Mouse (Mus musculus) hindbrain, embryonic 16.5 days (tissue): ENCODE measurements around the gene Rpl36. TPM values are rescaled to one million over a fixed set of nuclear protein-coding genes. Genes with fewer than 3 reads are reported as not detected.
A peak's percentile ranks its signal among the peaks of the same experiment; 100 is the strongest.

Source experiments
- ATAC-seq: fragments of 200-750 bp; cut with Nextera tagmentation; 2 replicates; pipeline ENCODE4 v1.8.0; 2017; ENCODE audit warnings: moderate TSS enrichment, moderate library complexity
- H3K27ac ChIP-seq: fragments of 300-500 bp; sonication (generic); 2 replicates; pipeline ENCODE4 v1.5.1; 2014; ENCODE audit warnings: low read depth, mild to moderate bottlenecking, control low read depth, low read length, moderate library complexity
- H3K27me3 ChIP-seq: fragments of 300-500 bp; sonication (generic); replicated peaks from 2 replicates; pipeline ENCODE4 v1.6.1; 2014; ENCODE audit warnings: low read length; ENCODE audit not compliant: control insufficient read depth, insufficient read depth
- H3K36me3 ChIP-seq: fragments of 300-500 bp; sonication (generic); 2 replicates; pipeline ENCODE4 v1.6.1; 2014; ENCODE audit warnings: mild to moderate bottlenecking, low read length, moderate library complexity, mixed read lengths; ENCODE audit not compliant: control insufficient read depth, insufficient read depth
- H3K4me1 ChIP-seq: fragments of 300-500 bp; sonication (generic); 2 replicates; pipeline ENCODE4 v1.6.1; 2014; ENCODE audit warnings: low read depth, low read length; ENCODE audit not compliant: control insufficient read depth, insufficient read depth
- H3K4me2 ChIP-seq: fragments of 300-500 bp; sonication (generic); 2 replicates; pipeline ENCODE4 v1.6.1; 2014; ENCODE audit warnings: mild to moderate bottlenecking, low read length, control low read depth, moderate library complexity
- H3K4me3 ChIP-seq: fragments of 300-500 bp; sonication (generic); 2 replicates; pipeline ENCODE4 v1.5.1; 2014; ENCODE audit warnings: mild to moderate bottlenecking, low read length, control low read depth, moderate library complexity
- H3K9ac ChIP-seq: fragments of 300-500 bp; sonication (generic); 2 replicates; pipeline ENCODE4 v1.6.1; 2014; ENCODE audit warnings: low read depth, mild to moderate bottlenecking, control low read depth, low read length, moderate library complexity
- H3K9me3 ChIP-seq: fragments of 300-500 bp; sonication (generic); 2 replicates; pipeline ENCODE4 v1.6.1; 2014; ENCODE audit warnings: mild to moderate bottlenecking, low read length, moderate library complexity; ENCODE audit not compliant: control insufficient read depth
- WGBS: fragments of 180-500 bp; shearing (Covaris S2); extraction: QIAGEN DNeasy Blood & Tissue Kit; methylation state at CpG from one replicate; pipeline ENCODE4 v1.1.7; 2014; 5-methylcytosine and 5-hydroxymethylcytosine counted together
- polyA plus RNA-seq: library from polyadenylated mRNA; unstranded; fragments of >200 nt; fragmentation: Nextera tagmentation; extraction: Ambion mirVana; gene quantifications from 2 replicates; pipeline ENCODE4 v1.2.1, GENCODE M21; 2015

The Rpl36 gene
- 823 and 876 TPM in 2 replicates for polyA plus RNA-seq

DNA sequence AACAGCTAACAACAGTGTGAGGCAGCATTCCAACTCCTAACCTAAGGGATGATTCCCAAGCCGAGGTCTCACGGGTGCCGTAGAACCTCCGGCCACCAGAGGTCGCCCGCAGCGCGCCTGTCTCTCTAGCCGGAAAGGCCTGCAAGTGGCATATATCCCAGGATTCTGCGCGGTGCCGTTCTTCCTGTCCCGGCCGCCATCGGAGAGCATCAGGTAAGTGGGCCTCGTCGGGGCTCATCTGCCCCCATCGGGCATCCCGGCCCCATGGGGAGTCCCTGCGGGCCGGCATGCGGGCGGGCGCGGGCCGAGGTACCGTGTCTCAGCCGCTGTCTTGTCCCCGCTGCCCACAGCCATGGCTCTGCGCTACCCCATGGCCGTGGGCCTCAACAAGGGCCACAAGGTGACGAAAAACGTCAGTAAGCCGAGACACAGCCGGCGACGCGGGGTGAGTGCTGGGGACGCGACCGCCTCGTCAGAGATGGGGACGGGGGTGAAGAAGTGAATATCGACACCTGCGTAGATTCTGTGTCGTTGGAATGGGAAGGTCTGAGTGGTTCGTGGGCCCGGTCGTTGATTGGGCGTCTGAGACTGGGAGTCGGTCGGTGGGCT is at the start of gene Rpl36:
Gene Rpl36 (plus strand): TSS at position 181 of the 609 bp plus-strand sequence.
- Histone ChIP-seq H3K9me3 (no peaks in the 10 kb centered on the region), H3K4me1 (peaks cover 28% of the 10 kb centered on the region)
- under 1% methylated on average over 52 of the region's 52 CpGs for WGBS

DNA sequence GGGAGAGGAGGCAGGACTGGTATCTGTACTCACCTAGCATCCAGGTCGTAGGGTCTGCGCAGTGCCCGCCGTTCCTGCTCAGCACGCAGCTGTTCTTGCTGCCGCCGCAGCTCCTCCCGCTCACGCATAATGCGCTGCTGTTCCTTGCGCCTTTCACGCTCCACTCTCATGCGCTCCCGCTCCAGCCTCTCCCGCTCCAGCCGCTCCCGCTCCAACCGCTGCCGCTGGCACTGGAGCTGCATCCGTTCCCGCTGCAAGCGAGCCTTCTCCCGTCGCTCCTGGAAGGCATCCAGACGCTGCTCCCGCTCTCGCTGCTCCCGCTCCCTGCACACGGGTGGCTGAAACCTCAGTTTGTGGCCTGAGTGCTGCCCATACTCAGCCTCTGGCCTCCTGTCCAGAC is 46.9 kb upstream of the Rpl36 start:
- 96% methylated on average over 29 of the region's 29 CpGs for WGBS

More for the DNA sequence above, at the start of gene Rpl36:
- Histone ChIP-seq H3K4me3 (peak within 1 kb of the TSS; percentile 65), H3K27ac (peak within 1 kb of the TSS; percentile 90), H3K9ac (peak within 1 kb of the TSS; percentile 76), H3K27me3 (no peaks in the 10 kb centered on the region), H3K36me3 (peaks cover 20% of the 10 kb centered on the region), H3K4me2 (peak within 1 kb of the TSS; percentile 80)
- ATAC-seq = peak; percentile 71

DNA sequence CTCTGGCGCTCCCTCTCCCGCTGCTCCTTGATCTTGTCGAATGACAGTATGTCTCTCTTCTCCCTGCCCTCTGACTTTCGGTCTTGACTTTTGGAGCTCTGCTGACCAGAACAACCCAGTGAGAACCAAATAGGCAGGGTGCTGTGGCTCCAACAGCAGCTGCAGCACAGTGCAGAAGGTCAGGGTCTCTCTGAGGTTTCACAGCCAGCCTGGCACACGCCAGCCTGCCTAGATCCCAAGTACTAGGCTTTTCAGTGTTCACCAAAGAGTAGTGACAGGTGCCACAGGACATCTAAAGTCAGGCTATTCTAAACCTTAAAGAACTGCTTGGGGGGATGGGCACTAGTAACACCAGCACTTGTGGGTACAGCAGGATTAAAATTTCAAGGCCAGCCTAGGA is 46.3 kb upstream of the Rpl36 start:
- Histone ChIP-seq H3K36me3 (peaks cover 85% of the 10 kb centered on the region), H3K4me3 (no peak overlapping the region), H3K9me3 (no peaks in the 10 kb centered on the region), H3K27me3 (no peaks in the 10 kb centered on the region), H3K9ac (no peak overlapping the region), H3K4me1 (no peaks in the 10 kb centered on the region), H3K4me2 (no peak overlapping the region), H3K27ac (no peak overlapping the region)
- WGBS = 85% methylated on average over 5 of the region's 5 CpGs
- no peak for ATAC-seq

More for the DNA sequence above, 46.9 kb upstream of the Rpl36 start:
- Histone ChIP-seq H3K4me2 (no peak overlapping the region), H3K9me3 (no peaks in the 10 kb centered on the region), H3K36me3 (peaks cover 91% of the 10 kb centered on the region), H3K27ac (no peak overlapping the region), H3K4me1 (no peaks in the 10 kb centered on the region), H3K27me3 (no peaks in the 10 kb centered on the region), H3K4me3 (no peak overlapping the region), H3K9ac (no peak overlapping the region)
- no peak for ATAC-seq

DNA sequence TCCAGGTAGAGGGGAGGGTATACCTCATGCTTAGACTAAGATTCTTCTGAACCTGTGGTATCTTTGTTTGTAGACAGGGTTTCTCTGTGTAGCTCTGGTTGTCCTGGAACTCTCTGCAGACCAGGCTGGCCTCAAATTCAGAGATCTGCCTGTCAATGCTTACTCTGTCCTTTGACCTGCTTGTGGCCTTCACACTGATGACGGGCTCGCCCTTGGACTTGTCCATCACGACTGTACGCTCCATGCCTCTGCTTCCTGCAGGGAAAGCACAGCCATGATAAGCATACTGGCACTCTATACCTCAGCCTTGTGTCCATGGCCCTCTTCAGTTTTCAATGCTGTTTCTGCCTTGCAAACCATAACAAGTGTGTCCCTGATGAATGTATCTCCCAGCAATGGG is 45.8 kb upstream of the Rpl36 start:
- Histone ChIP-seq H3K4me2 (no peak overlapping the region), H3K4me1 (no peaks in the 10 kb centered on the region), H3K9me3 (no peaks in the 10 kb centered on the region), H3K4me3 (no peak overlapping the region), H3K27me3 (no peaks in the 10 kb centered on the region), H3K27ac (no peak overlapping the region), H3K36me3 (peaks cover 81% of the 10 kb centered on the region), H3K9ac (no peak overlapping the region)
- WGBS = 98% methylated on average over 4 of the region's 4 CpGs
- ATAC-seq = no peak

DNA sequence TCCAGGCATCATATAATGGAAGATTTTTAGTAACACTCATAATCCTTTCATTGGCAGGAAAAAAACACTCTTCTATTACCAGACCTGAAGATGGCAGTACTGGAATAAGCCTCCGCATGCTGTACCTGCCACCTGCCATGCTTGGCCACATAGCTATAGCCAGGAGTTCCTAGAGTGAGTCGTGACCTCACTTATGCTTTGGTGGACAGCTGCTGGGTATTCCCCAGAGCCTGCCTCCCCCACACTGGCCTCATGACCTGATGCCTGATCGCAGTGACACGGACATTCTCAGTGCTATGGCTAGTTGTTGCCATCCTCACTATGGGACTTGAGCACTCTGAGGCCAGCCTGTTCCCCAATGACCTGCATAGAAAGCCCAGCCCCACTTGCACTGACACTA is 42.9 kb upstream of the Rpl36 start:
- H3K27me3 ChIP-seq = no peaks in the 10 kb centered on the region
- no peak overlapping the region for H3K27ac ChIP-seq
- peaks cover 75% of the 10 kb centered on the region for H3K36me3 ChIP-seq
- ATAC-seq = no peak
- H3K4me3 ChIP-seq = no peak overlapping the region
- H3K4me1 ChIP-seq = no peaks in the 10 kb centered on the region
- H3K9me3 ChIP-seq = no peaks in the 10 kb centered on the region
- no peak overlapping the region for H3K9ac ChIP-seq
- WGBS = 91% methylated on average over 4 of the region's 4 CpGs
- H3K4me2 ChIP-seq = no peak overlapping the region

DNA sequence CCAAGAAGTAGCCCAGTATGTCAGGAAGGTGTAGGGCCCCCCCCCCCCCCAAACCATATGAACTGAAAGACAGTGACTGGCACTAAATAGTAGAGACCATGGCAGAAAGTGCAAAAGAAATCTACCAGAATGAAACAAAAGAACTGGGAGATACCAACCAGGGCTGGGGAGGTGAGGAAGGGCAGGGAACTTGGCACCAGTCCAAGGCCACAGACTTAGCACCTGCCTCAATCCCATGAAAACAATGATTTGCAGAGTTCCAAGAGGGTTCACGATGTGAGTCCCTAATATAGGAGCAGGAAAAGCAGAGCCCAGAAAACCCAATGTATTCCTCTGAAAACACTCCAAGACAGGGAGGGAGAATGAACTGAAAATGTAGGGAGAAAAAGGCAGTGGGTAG is 41.1 kb upstream of the Rpl36 start:
- WGBS = 23% methylated on average over 1 of the region's 1 CpGs
- H3K9me3 ChIP-seq = no peaks in the 10 kb centered on the region
- H3K27me3 ChIP-seq = no peaks in the 10 kb centered on the region
- peaks cover 70% of the 10 kb centered on the region for H3K36me3 ChIP-seq
- no peak overlapping the region for H3K27ac ChIP-seq
- H3K4me3 ChIP-seq = no peak overlapping the region
- H3K9ac ChIP-seq = no peak overlapping the region
- ATAC-seq = no peak
- H3K4me2 ChIP-seq = no peak overlapping the region
- no peaks in the 10 kb centered on the region for H3K4me1 ChIP-seq

DNA sequence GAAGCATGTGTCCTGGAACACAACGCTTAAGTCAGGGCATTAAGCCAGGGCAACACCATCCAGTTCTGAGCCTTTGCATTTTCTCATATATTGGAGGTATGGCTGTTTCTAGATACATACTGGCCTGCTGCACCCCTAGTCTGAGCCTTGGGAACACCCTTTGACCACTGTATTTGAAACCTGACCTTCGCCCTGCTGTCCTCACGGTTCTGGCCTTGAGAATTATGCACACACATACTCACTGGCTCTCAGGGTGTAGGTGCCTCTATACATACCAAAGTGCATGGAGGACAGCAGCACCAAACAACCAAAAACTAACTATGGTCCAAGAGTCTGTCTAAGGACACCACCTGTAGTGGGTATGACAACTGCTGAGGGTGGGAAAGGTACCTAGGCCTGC is 40.3 kb upstream of the Rpl36 start:
- Histone ChIP-seq H3K36me3 (peaks cover 70% of the 10 kb centered on the region), H3K27ac (no peak overlapping the region), H3K4me1 (no peaks in the 10 kb centered on the region), H3K27me3 (no peaks in the 10 kb centered on the region), H3K4me2 (no peak overlapping the region), H3K9ac (no peak overlapping the region), H3K9me3 (no peaks in the 10 kb centered on the region), H3K4me3 (no peak overlapping the region)
- ATAC-seq = no peak; the same call in 1 of the 2 replicates
- WGBS = 84% methylated on average over 3 of the region's 3 CpGs

DNA sequence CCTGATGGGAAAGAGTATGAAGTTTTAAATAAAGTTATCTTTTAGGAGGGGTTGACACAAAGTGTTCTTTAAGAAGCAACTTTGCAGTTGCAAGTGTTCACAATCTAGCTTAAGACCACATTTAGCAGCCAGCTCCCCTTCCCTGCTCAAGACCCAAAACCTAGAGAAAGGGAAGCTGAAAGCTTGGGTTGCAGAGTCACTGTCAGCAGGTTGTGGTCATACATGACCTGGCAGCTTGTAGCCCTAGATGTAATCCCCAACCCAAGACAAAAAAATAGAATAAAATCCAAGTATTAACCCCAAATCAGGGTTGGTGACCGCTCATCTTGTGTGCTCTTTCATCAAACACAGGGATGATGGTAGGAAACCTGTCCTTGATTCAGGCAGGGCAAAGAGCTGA is 30.1 kb upstream of the Rpl36 start:
- Histone ChIP-seq H3K27me3 (no peaks in the 10 kb centered on the region), H3K27ac (no peak overlapping the region), H3K9me3 (no peaks in the 10 kb centered on the region), H3K4me2 (peak overlapping the region; percentile 96), H3K4me1 (peaks cover 45% of the 10 kb centered on the region), H3K9ac (peak overlapping the region; percentile 89), H3K4me3 (peak overlapping the region; percentile 86), H3K36me3 (peaks cover 22% of the 10 kb centered on the region)
- no peak for ATAC-seq
- 63% methylated on average over 1 of the region's 1 CpGs for WGBS

DNA sequence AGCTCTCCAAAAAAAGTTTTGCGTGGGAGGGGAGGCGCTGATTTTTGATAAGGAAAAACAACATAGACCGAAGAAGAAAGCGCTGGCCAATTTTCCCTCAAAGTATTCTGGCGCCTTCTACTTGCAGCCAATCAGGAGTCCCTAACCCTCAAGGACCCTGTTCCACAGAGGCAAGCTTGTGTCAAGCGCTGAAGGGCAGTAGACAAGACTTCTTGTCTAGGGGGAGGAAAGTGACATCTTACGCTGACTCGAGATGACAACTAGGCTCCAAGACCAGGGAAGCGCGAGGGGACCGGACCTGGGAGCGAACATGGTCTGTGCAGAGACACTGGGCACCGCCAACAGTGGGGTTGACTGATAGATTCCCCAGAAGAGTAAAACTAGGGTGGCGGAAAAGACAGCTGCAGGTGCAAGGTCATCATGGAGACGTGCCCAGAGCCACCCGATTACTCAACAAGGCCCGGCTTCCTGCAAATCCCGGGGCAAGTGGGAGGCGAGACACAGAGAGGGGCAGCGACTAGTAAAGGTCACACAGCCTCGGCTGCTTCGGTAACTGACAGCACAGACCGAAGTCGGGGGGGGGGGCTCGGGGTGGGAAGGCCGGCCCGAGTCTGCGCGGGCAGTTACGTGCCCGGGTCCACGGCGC is 29.5 kb upstream of the Rpl36 start:
- Histone ChIP-seq H3K4me3 (peak overlapping the region; percentile 86), H3K4me1 (peaks cover 49% of the 10 kb centered on the region), H3K27ac (peak overlapping the region; percentile 95), H3K4me2 (peak overlapping the region; percentile 96), H3K36me3 (peaks cover 19% of the 10 kb centered on the region), H3K27me3 (no peaks in the 10 kb centered on the region), H3K9ac (peak overlapping the region; percentile 89), H3K9me3 (no peaks in the 10 kb centered on the region)
- no peak for ATAC-seq
- WGBS = 2% methylated on average over 33 of the region's 33 CpGs
